8 mouse cellular contexts compared by ENCODE assay signal in genomic region chrX:74254888-74255565, GRCm38 (mm10). TPM values are rescaled to one million over a fixed set of nuclear protein-coding genes. Genes with fewer than 3 reads are reported as not detected.
A peak's percentile ranks its signal among the peaks of the same experiment; 100 is the strongest.
DNase-seq lines count a peak whose midpoint lies in the region; ATAC-seq and TF ChIP-seq lines count a peak whose summit lies in the region.

No protein-coding gene starts in this region.

- H3K27ac ChIP-seq in kidney, embryonic 14.5 days (ENCODE audit: low read depth, low read length) = peak overlapping the region; percentile 90
- H3K27ac ChIP-seq in bone marrow, adult 2 months (ENCODE audit: control insufficient read depth, insufficient read depth, low read depth, low read length, poor library complexity) = peak overlapping the region; percentile 97
- H3K27ac ChIP-seq in hindbrain, embryonic 14.5 days = peak overlapping the region; percentile 90
- peak overlapping the region; percentile 91 for H3K27ac ChIP-seq in midbrain, embryonic 10.5 days (replicated peaks)

- 39% methylated on average over 31 of the region's 31 CpGs for WGBS in kidney, embryonic 14.5 days
- 19% methylated on average over 31 of the region's 31 CpGs for WGBS in bone marrow, adult 2 months
- 24% methylated on average over 29 of the region's 31 CpGs for WGBS in hindbrain, embryonic 14.5 days
- 20% methylated on average over 31 of the region's 31 CpGs for WGBS in midbrain, embryonic 10.5 days

- H3K27me3 ChIP-seq in kidney, embryonic 14.5 days (ENCODE audit: control insufficient read depth, insufficient read depth, low read length) = no peaks in the 10 kb centered on the region
- H3K27me3 ChIP-seq in hindbrain, embryonic 14.5 days (ENCODE audit: control insufficient read depth, insufficient read depth, low read length) = no peaks in the 10 kb centered on the region
- no peaks in the 10 kb centered on the region for H3K27me3 ChIP-seq in midbrain, embryonic 10.5 days (ENCODE audit: low read depth, poor library complexity, severe bottlenecking)

- H3K4me3 ChIP-seq in kidney, embryonic 14.5 days (ENCODE audit: low read length) = peak overlapping the region; percentile 61
- peak overlapping the region; percentile 90 for H3K4me3 ChIP-seq in bone marrow, adult 2 months (replicated peaks; ENCODE audit: control insufficient read depth, low read depth, low read length)
- peak overlapping the region; percentile 54 for H3K4me3 ChIP-seq in hindbrain, embryonic 14.5 days (replicated peaks; ENCODE audit: low read length)
- H3K4me3 ChIP-seq in midbrain, embryonic 10.5 days = peak overlapping the region; percentile 70

- no peaks in the 10 kb centered on the region for H3K9me3 ChIP-seq in kidney, embryonic 14.5 days (ENCODE audit: control insufficient read depth, low read length)
- no peaks in the 10 kb centered on the region for H3K9me3 ChIP-seq in hindbrain, embryonic 14.5 days (ENCODE audit: control insufficient read depth, low read length)
- H3K9me3 ChIP-seq in midbrain, embryonic 10.5 days (replicated peaks) = no peaks in the 10 kb centered on the region; the same call in 1 of the 2 replicates

- peak; percentile 67 for ATAC-seq in kidney, embryonic 14.5 days (ENCODE audit: low FRiP score, low TSS enrichment)
- ATAC-seq in hindbrain, embryonic 14.5 days (ENCODE audit: low FRiP score) = no peak; the same call in 1 of the 2 replicates

- TF ChIP-seq POLR2A in bone marrow, adult 2 months (IDR thresholded peaks at IDR 0.05; ENCODE audit: borderline replicate concordance, control insufficient read depth, low read depth, low read length) = no peak

- TF ChIP-seq CTCF in bone marrow, adult 2 months (IDR thresholded peaks at IDR 0.05; ENCODE audit: control insufficient read depth, insufficient read depth, low read length) = no peak

- no peak for DNase-seq in kidney, postnatal 36 days
- no peak for DNase-seq in hindbrain, embryonic 14.5 days (ENCODE audit: low spot score)
- no peak for DNase-seq in midbrain, embryonic 10.5 days (ENCODE audit: low spot score)
- DNase-seq in urinary bladder, postnatal 36 days (ENCODE audit: low spot score in 2 of 2) = no peak
- DNase-seq in left cerebral cortex, adult 18-20 months (ENCODE audit: low spot score in 2 of 2) = no peak
- no peak for DNase-seq in frontal cortex, postnatal 10 days (ENCODE audit: low spot score in 2 of 2)

- peak overlapping the region; percentile 54 for H3K4me2 ChIP-seq in kidney, embryonic 14.5 days (replicated peaks; ENCODE audit: low read depth, low read length)
- peak overlapping the region; percentile 67 for H3K4me2 ChIP-seq in hindbrain, embryonic 14.5 days (replicated peaks)

- peaks cover 16% of the 10 kb centered on the region; the same call in 1 of the 2 replicates for H3K36me3 ChIP-seq in kidney, embryonic 14.5 days (ENCODE audit: control insufficient read depth, insufficient read depth, low read length)
- peaks cover 15% of the 10 kb centered on the region for H3K36me3 ChIP-seq in hindbrain, embryonic 14.5 days (replicated peaks; ENCODE audit: control insufficient read depth, insufficient read depth)
- peaks cover 27% of the 10 kb centered on the region for H3K36me3 ChIP-seq in midbrain, embryonic 10.5 days

- peak overlapping the region; percentile 75 for H3K9ac ChIP-seq in kidney, embryonic 14.5 days (ENCODE audit: low read depth, low read length)
- H3K9ac ChIP-seq in hindbrain, embryonic 14.5 days = peak overlapping the region; percentile 75

- no peaks in the 10 kb centered on the region for H3K4me1 ChIP-seq in kidney, embryonic 14.5 days (ENCODE audit: control insufficient read depth, insufficient read depth, low read length)
- no peaks in the 10 kb centered on the region; the same call in 1 of the 2 replicates for H3K4me1 ChIP-seq in bone marrow, adult 2 months (ENCODE audit: control insufficient read depth, insufficient read depth, low read length)
- peaks cover 6% of the 10 kb centered on the region for H3K4me1 ChIP-seq in hindbrain, embryonic 14.5 days (replicated peaks; ENCODE audit: control insufficient read depth, insufficient read depth, low read length)
- H3K4me1 ChIP-seq in midbrain, embryonic 10.5 days = peaks cover 7% of the 10 kb centered on the region

RNA-seq across cellular contexts. Expression of gene Emd, which starts 0.5 kb away (rescaled TPM):
- polyA plus RNA-seq in kidney, embryonic 14.5 days (2014; fragmentation: Nextera tagmentation; extraction: Ambion mirVana) = 28.1 and 81.5 TPM in 2 replicates
- polyA plus RNA-seq in bone marrow, adult 2 months (2011; ENCODE audit: insufficient read depth, insufficient read length, low replicate concordance, missing spikeins) = 34.6 and 51.7 TPM in 2 replicates
- polyA plus RNA-seq in hindbrain, embryonic 14.5 days (2014; fragmentation: Nextera tagmentation; extraction: Ambion mirVana) = 14.7 and 17.0 TPM in 2 replicates
- polyA plus RNA-seq in midbrain, embryonic 10.5 days (2016; fragmentation: Nextera tagmentation; extraction: Ambion mirVana) = 18.5 and 20.1 TPM in 2 replicates
- total RNA-seq in left cerebral cortex, adult 18-20 months (2021) = 10 to 100 TPM; 35.3 to 39.6 TPM

RNA-seq across cellular contexts. Expression of gene Flna, which starts 5.4 kb away (rescaled TPM):
- 199 and 315 TPM in 2 replicates for polyA plus RNA-seq in kidney, embryonic 14.5 days (2014; fragmentation: Nextera tagmentation; extraction: Ambion mirVana)
- 140 and 356 TPM in 2 replicates for polyA plus RNA-seq in bone marrow, adult 2 months (2011; ENCODE audit: insufficient read depth, insufficient read length, low replicate concordance, missing spikeins)
- polyA plus RNA-seq in hindbrain, embryonic 14.5 days (2014; fragmentation: Nextera tagmentation; extraction: Ambion mirVana) = 92.7 and 100.0 TPM in 2 replicates
- 223 and 243 TPM in 2 replicates for polyA plus RNA-seq in midbrain, embryonic 10.5 days (2016; fragmentation: Nextera tagmentation; extraction: Ambion mirVana)
- 10 to 100 TPM; 44.0 to 49.5 TPM for total RNA-seq in left cerebral cortex, adult 18-20 months (2021)

RNA-seq across cellular contexts. Expression of gene Rpl10, which starts 15.6 kb away (rescaled TPM):
- polyA plus RNA-seq in kidney, embryonic 14.5 days (2014; fragmentation: Nextera tagmentation; extraction: Ambion mirVana) = 941 and 1,115 TPM in 2 replicates
- polyA plus RNA-seq in bone marrow, adult 2 months (2011; ENCODE audit: insufficient read depth, insufficient read length, low replicate concordance, missing spikeins) = 68.3 and 79.6 TPM in 2 replicates
- polyA plus RNA-seq in hindbrain, embryonic 14.5 days (2014; fragmentation: Nextera tagmentation; extraction: Ambion mirVana) = 484 and 540 TPM in 2 replicates
- polyA plus RNA-seq in midbrain, embryonic 10.5 days (2016; fragmentation: Nextera tagmentation; extraction: Ambion mirVana) = 711 and 801 TPM in 2 replicates
- 100 to 1,000 TPM; 188 to 216 TPM for total RNA-seq in left cerebral cortex, adult 18-20 months (2021)

RNA-seq across cellular contexts. Expression of gene Taz, which starts 26.7 kb away (rescaled TPM):
- 58.5 and 64.3 TPM in 2 replicates for polyA plus RNA-seq in kidney, embryonic 14.5 days (2014; fragmentation: Nextera tagmentation; extraction: Ambion mirVana)
- 32.4 and 58.0 TPM in 2 replicates for polyA plus RNA-seq in bone marrow, adult 2 months (2011; ENCODE audit: insufficient read depth, insufficient read length, low replicate concordance, missing spikeins)
- 48.4 and 56.5 TPM in 2 replicates for polyA plus RNA-seq in hindbrain, embryonic 14.5 days (2014; fragmentation: Nextera tagmentation; extraction: Ambion mirVana)
- 75.7 and 77.9 TPM in 2 replicates for polyA plus RNA-seq in midbrain, embryonic 10.5 days (2016; fragmentation: Nextera tagmentation; extraction: Ambion mirVana)
- total RNA-seq in left cerebral cortex, adult 18-20 months (2021) = 10 to 100 TPM; 60.4 to 62.5 TPM

RNA-seq across cellular contexts. Expression of gene Dnase1l1, which starts 27.1 kb away (rescaled TPM):
- polyA plus RNA-seq in kidney, embryonic 14.5 days (2014; fragmentation: Nextera tagmentation; extraction: Ambion mirVana) = 10.6 and 10.8 TPM in 2 replicates
- polyA plus RNA-seq in bone marrow, adult 2 months (2011; ENCODE audit: insufficient read depth, insufficient read length, low replicate concordance, missing spikeins) = 16.4 and 21.5 TPM in 2 replicates
- 3.0 and 3.6 TPM in 2 replicates for polyA plus RNA-seq in hindbrain, embryonic 14.5 days (2014; fragmentation: Nextera tagmentation; extraction: Ambion mirVana)
- polyA plus RNA-seq in midbrain, embryonic 10.5 days (2016; fragmentation: Nextera tagmentation; extraction: Ambion mirVana) = 3.7 and 4.1 TPM in 2 replicates
- 1 to 10 TPM; 3.0 to 3.3 TPM for total RNA-seq in left cerebral cortex, adult 18-20 months (2021)
